Mouse (Mus musculus): ENCODE results near the gene Zbtb39.

DNA sequence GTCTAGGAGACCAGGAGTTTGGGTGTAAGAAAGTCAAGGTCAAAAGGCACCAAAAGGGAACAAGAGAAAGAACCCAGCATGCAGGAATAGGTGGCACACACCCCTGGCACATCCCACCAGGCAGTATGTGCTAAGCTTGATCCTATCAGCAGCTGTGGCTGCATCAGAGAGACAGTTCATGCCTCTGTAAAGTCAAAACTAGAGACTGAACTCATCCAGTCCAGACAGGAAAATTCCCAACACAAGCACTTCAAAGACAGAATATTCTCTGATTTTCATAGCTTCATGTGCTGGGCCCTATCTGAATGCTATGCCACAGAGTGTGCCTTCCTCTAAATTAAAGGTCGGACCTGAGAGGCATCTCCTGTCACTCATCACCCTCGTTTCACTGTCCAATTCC lies 1.8 kb upstream of the Zbtb39 start:
- no peak for TF ChIP-seq CTCF (IDR thresholded peaks at IDR 0.05; ENCODE audit: control insufficient read depth, insufficient read depth, low read length)
- no peak for TF ChIP-seq POLR2A (IDR thresholded peaks at IDR 0.05; ENCODE audit: borderline replicate concordance, control insufficient read depth, low read depth, low read length)

Measured in bone marrow, adult 2 months (tissue).